Mouse (Mus musculus) hindbrain, embryonic 11.5 days (tissue): ENCODE data around the gene Mfap3. TPM values are rescaled to one million over a fixed set of nuclear protein-coding genes. Genes with fewer than 3 reads are reported as not detected.

Source experiments
- ATAC-seq: fragments of 200-750 bp; cut with Nextera tagmentation; 2 replicates; pipeline ENCODE4 v1.8.0; 2017; ENCODE audit warnings: mild to moderate bottlenecking, moderate TSS enrichment, moderate library complexity; ENCODE audit not compliant: low FRiP score
- DNase-seq: peaks from one replicate; pipeline ENCODE4 v3.0.0-alpha.2; 2015; ENCODE audit warnings: low spot score
- H3K27ac ChIP-seq: fragments of 300-500 bp; sonication (generic); 2 replicates; pipeline ENCODE4 v1.5.1; 2014; ENCODE audit warnings: mild to moderate bottlenecking, low read depth, low read length
- H3K27me3 ChIP-seq: fragments of 300-500 bp; sonication (generic); 2 replicates; pipeline ENCODE4 v1.6.1; 2014; ENCODE audit warnings: mild to moderate bottlenecking, low read length, moderate library complexity, mixed read lengths; ENCODE audit not compliant: control insufficient read depth, insufficient read depth
- H3K36me3 ChIP-seq: fragments of 300-500 bp; sonication (generic); 2 replicates; pipeline ENCODE4 v1.6.1; 2014; ENCODE audit warnings: mild to moderate bottlenecking, low read length, moderate library complexity, mixed read lengths; ENCODE audit not compliant: control insufficient read depth, insufficient read depth
- H3K4me1 ChIP-seq: fragments of 300-500 bp; sonication (generic); replicated peaks from 2 replicates; pipeline ENCODE4 v1.6.1; 2014; ENCODE audit warnings: low read length, mixed read lengths; ENCODE audit not compliant: control insufficient read depth, insufficient read depth
- H3K4me2 ChIP-seq: fragments of 300-500 bp; sonication (generic); replicated peaks from 2 replicates; pipeline ENCODE4 v1.6.1; 2014; ENCODE audit warnings: mild to moderate bottlenecking, low read depth, low read length
- H3K4me3 ChIP-seq: fragments of 300-500 bp; sonication (generic); 2 replicates; pipeline ENCODE4 v1.5.1; 2014; ENCODE audit warnings: low read depth, low read length
- H3K9ac ChIP-seq: fragments of 300-500 bp; sonication (generic); 2 replicates; pipeline ENCODE4 v1.6.1; 2014; ENCODE audit warnings: low read depth, low read length
- H3K9me3 ChIP-seq: fragments of 300-500 bp; sonication (generic); 2 replicates; pipeline ENCODE4 v1.6.1; 2016; ENCODE audit warnings: low read length; ENCODE audit not compliant: control insufficient read depth
- WGBS: fragments of 180-500 bp; shearing (Covaris S2); extraction: QIAGEN DNeasy Blood & Tissue Kit; methylation state at CpG from one replicate; pipeline ENCODE4 v1.1.7; 2014; 5-methylcytosine and 5-hydroxymethylcytosine counted together
- polyA plus RNA-seq: library from polyadenylated mRNA; unstranded; fragments of >200 nt; fragmentation: Nextera tagmentation; extraction: Ambion mirVana; gene quantifications from 2 replicates; pipeline ENCODE4 v1.2.1, GENCODE M21; 2014

The Mfap3 gene
- polyA plus RNA-seq, result 50.7 and 59.5 TPM in 2 replicates

GRCm38 (mm10) chr11:57518091-57518750, at the start of gene Mfap3, which contains the start of gene Fam114a2:
Mfap3 (plus strand) TSS chr11:57518664.
Fam114a2 (minus strand) TSS chr11:57518617.
- H3K4me1 ChIP-seq, result no peaks in the 10 kb centered on the region
- H3K36me3 ChIP-seq, result no peaks in the 10 kb centered on the region
- DNase-seq, result peak; percentile 93
- peak within 1 kb of the TSS; percentile 74 for H3K9ac ChIP-seq
- H3K4me3 ChIP-seq, result peak within 1 kb of the TSS; percentile 89
- H3K4me2 ChIP-seq, result peak within 1 kb of the TSS; percentile 45
- peak; percentile 96 for ATAC-seq
- H3K27me3 ChIP-seq, result no peaks in the 10 kb centered on the region
- peak within 1 kb of the TSS; percentile 77 for H3K27ac ChIP-seq
- under 1% methylated on average over 59 of the region's 59 CpGs for WGBS
- no peaks in the 10 kb centered on the region for H3K9me3 ChIP-seq

- ATAC-seq (no peak), DNase-seq (no peak)
- Histone ChIP-seq H3K4me3 (no peak overlapping the region), H3K27ac (no peak overlapping the region), H3K9ac (no peak overlapping the region), H3K27me3 (no peaks in the 10 kb centered on the region), H3K4me1 (no peaks in the 10 kb centered on the region), H3K9me3 (no peaks in the 10 kb centered on the region), H3K36me3 (no peaks in the 10 kb centered on the region), H3K4me2 (no peak overlapping the region)
- 74% methylated on average over 4 of the region's 4 CpGs for WGBS
Measured at GRCm38 (mm10) chr11:57468706-57469105, 49.8 kb upstream of the Mfap3 start.

GRCm38 (mm10) chr11:57470056-57470455, 48.4 kb upstream of the Mfap3 start:
- no peak overlapping the region for H3K4me2 ChIP-seq
- H3K27me3 ChIP-seq, result no peaks in the 10 kb centered on the region
- no peaks in the 10 kb centered on the region for H3K9me3 ChIP-seq
- H3K4me1 ChIP-seq, result no peaks in the 10 kb centered on the region
- no peaks in the 10 kb centered on the region for H3K36me3 ChIP-seq
- no peak overlapping the region for H3K27ac ChIP-seq
- no peak overlapping the region for H3K4me3 ChIP-seq
- ATAC-seq (no peak), DNase-seq (no peak)
- no peak overlapping the region for H3K9ac ChIP-seq
- WGBS, result 53% methylated on average over 6 of the region's 6 CpGs

- DNase-seq (no peak), ATAC-seq (no peak)
- WGBS, result 83% methylated on average over 7 of the region's 7 CpGs
- Histone ChIP-seq H3K4me2 (no peak overlapping the region), H3K27me3 (no peaks in the 10 kb centered on the region), H3K36me3 (no peaks in the 10 kb centered on the region), H3K4me1 (no peaks in the 10 kb centered on the region), H3K27ac (no peak overlapping the region), H3K4me3 (no peak overlapping the region), H3K9me3 (no peaks in the 10 kb centered on the region), H3K9ac (no peak overlapping the region)
Measured at GRCm38 (mm10) chr11:57470979-57471378, 47.5 kb upstream of the Mfap3 start.

GRCm38 (mm10) chr11:57474296-57474941, 44.0 kb upstream of the Mfap3 start:
- H3K9ac ChIP-seq, result no peak overlapping the region
- H3K4me3 ChIP-seq, result no peak overlapping the region
- no peaks in the 10 kb centered on the region for H3K9me3 ChIP-seq
- DNase-seq (peak; percentile 14), ATAC-seq (no peak)
- H3K27me3 ChIP-seq, result no peaks in the 10 kb centered on the region
- WGBS, result 71% methylated on average over 6 of the region's 6 CpGs
- no peaks in the 10 kb centered on the region for H3K36me3 ChIP-seq
- H3K4me2 ChIP-seq, result no peak overlapping the region
- no peak overlapping the region for H3K27ac ChIP-seq
- H3K4me1 ChIP-seq, result no peaks in the 10 kb centered on the region

GRCm38 (mm10) chr11:57475119-57475518, 43.3 kb upstream of the Mfap3 start:
- no peaks in the 10 kb centered on the region for H3K9me3 ChIP-seq
- WGBS, result 51% methylated on average over 6 of the region's 6 CpGs
- peak; percentile 75 for DNase-seq

GRCm38 (mm10) chr11:57478077-57478476, 40.4 kb upstream of the Mfap3 start:
- no peak overlapping the region for H3K4me3 ChIP-seq
- H3K4me2 ChIP-seq, result no peak overlapping the region
- peak; percentile 30 for DNase-seq
- H3K9me3 ChIP-seq, result no peaks in the 10 kb centered on the region
- H3K27me3 ChIP-seq, result no peaks in the 10 kb centered on the region
- H3K4me1 ChIP-seq, result no peaks in the 10 kb centered on the region
- peak; percentile 59 for ATAC-seq
- no peak overlapping the region for H3K9ac ChIP-seq
- H3K27ac ChIP-seq, result peak overlapping the region; percentile 53; the same call in 1 of the 2 replicates
- WGBS, result 75% methylated on average over 5 of the region's 5 CpGs
- H3K36me3 ChIP-seq, result 0 out of 2 replicates have a peak, but pooled peaks cover 4% of the 10 kb centered on the region

More at GRCm38 (mm10) chr11:57475119-57475518, 43.3 kb upstream of the Mfap3 start:
- H3K27ac ChIP-seq, result no peak overlapping the region
- no peaks in the 10 kb centered on the region for H3K36me3 ChIP-seq
- H3K4me1 ChIP-seq, result no peaks in the 10 kb centered on the region
- no peak for ATAC-seq
- H3K27me3 ChIP-seq, result no peaks in the 10 kb centered on the region
- H3K9ac ChIP-seq, result no peak overlapping the region
- H3K4me3 ChIP-seq, result no peak overlapping the region
- no peak overlapping the region for H3K4me2 ChIP-seq

- no peaks in the 10 kb centered on the region; the same call in 1 of the 2 replicates for H3K4me1 ChIP-seq
- H3K36me3 ChIP-seq, result peaks cover 11% of the 10 kb centered on the region
- DNase-seq (no peak), ATAC-seq (no peak)
- no peaks in the 10 kb centered on the region for H3K27me3 ChIP-seq
- WGBS, result 68% methylated on average over 5 of the region's 5 CpGs
- no peak overlapping the region for H3K9ac ChIP-seq
- H3K4me3 ChIP-seq, result no peak overlapping the region
- H3K27ac ChIP-seq, result no peak overlapping the region
- no peak overlapping the region for H3K4me2 ChIP-seq
- H3K9me3 ChIP-seq, result no peaks in the 10 kb centered on the region; the same call in 1 of the 2 replicates
Measured at GRCm38 (mm10) chr11:57488436-57488835, 30.0 kb upstream of the Mfap3 start.
